In genomic region chr11:18944209-18944608, GRCm38 (mm10) we compare ENCODE assay signal across 22 mouse cellular contexts.
DNase-seq lines count a peak whose midpoint lies in the region; ATAC-seq and TF ChIP-seq lines count a peak whose summit lies in the region.
"Had no signal": no experiment of that assay in that cellular context is flagged by ENCODE, and none has a peak within 500 bp of the region (broad histone marks: within the 10 kb centered on the region; RNA-seq: fewer than 3 reads in every experiment).

No protein-coding gene starts in this region.

- no peaks in the 10 kb centered on the region for H3K27me3 ChIP-seq in hindbrain, embryonic 13.5 days
- H3K27me3 ChIP-seq in hindbrain, postnatal 0 days (ENCODE audit: insufficient read depth, low read length), result no peaks in the 10 kb centered on the region
- H3K27me3 ChIP-seq in midbrain, embryonic 14.5 days (ENCODE audit: control insufficient read depth, insufficient read depth, low read length), result no peaks in the 10 kb centered on the region
- no peaks in the 10 kb centered on the region for H3K27me3 ChIP-seq in midbrain, embryonic 11.5 days (ENCODE audit: control insufficient read depth, insufficient read depth, low read length)
- no peaks in the 10 kb centered on the region for H3K27me3 ChIP-seq in hindbrain, embryonic 15.5 days
- H3K27me3 ChIP-seq: megakaryocyte, embryonic 14.5 days had no signal

- H3K9me3 ChIP-seq in hindbrain, embryonic 13.5 days, result no peaks in the 10 kb centered on the region
- no peaks in the 10 kb centered on the region for H3K9me3 ChIP-seq in hindbrain, postnatal 0 days (ENCODE audit: low read length)
- no peaks in the 10 kb centered on the region for H3K9me3 ChIP-seq in midbrain, embryonic 14.5 days (ENCODE audit: control insufficient read depth, low read length)
- no peaks in the 10 kb centered on the region for H3K9me3 ChIP-seq in midbrain, embryonic 11.5 days (ENCODE audit: control insufficient read depth, low read length)
- no peaks in the 10 kb centered on the region for H3K9me3 ChIP-seq in hindbrain, embryonic 15.5 days
- H3K9me3 ChIP-seq: forebrain, embryonic 13.5 days; megakaryocyte, embryonic 14.5 days had no signal

- no peak for ATAC-seq in hindbrain, embryonic 13.5 days (ENCODE audit: low FRiP score)
- ATAC-seq in hindbrain, postnatal 0 days, result no peak
- no peak for ATAC-seq in midbrain, embryonic 14.5 days (ENCODE audit: low FRiP score, low TSS enrichment)
- ATAC-seq in midbrain, embryonic 11.5 days (ENCODE audit: low FRiP score), result no peak
- no peak for ATAC-seq in hindbrain, embryonic 15.5 days (ENCODE audit: low FRiP score, low read depth)
- ATAC-seq: forebrain, embryonic 13.5 days; inflammation-experienced regulatory T-cells, adult 6 months; liver, postnatal 0 days had no signal

- H3K36me3 ChIP-seq in hindbrain, embryonic 13.5 days, result peaks cover 7% of the 10 kb centered on the region; the same call in 1 of the 2 replicates
- H3K36me3 ChIP-seq in hindbrain, postnatal 0 days (ENCODE audit: insufficient read depth, low read length), result no peaks in the 10 kb centered on the region
- no peaks in the 10 kb centered on the region for H3K36me3 ChIP-seq in midbrain, embryonic 14.5 days (ENCODE audit: control insufficient read depth, insufficient read depth, low read length)
- H3K36me3 ChIP-seq in midbrain, embryonic 11.5 days (ENCODE audit: control insufficient read depth, insufficient read depth, low read length), result no peaks in the 10 kb centered on the region
- no peaks in the 10 kb centered on the region for H3K36me3 ChIP-seq in hindbrain, embryonic 15.5 days

- H3K9ac ChIP-seq in hindbrain, embryonic 13.5 days, result no peak overlapping the region
- no peak overlapping the region for H3K9ac ChIP-seq in hindbrain, postnatal 0 days (replicated peaks; ENCODE audit: low read length)
- no peak overlapping the region for H3K9ac ChIP-seq in midbrain, embryonic 14.5 days (replicated peaks; ENCODE audit: low read length)
- H3K9ac ChIP-seq in midbrain, embryonic 11.5 days (ENCODE audit: low read length), result no peak overlapping the region
- no peak overlapping the region for H3K9ac ChIP-seq in hindbrain, embryonic 15.5 days
- H3K9ac ChIP-seq: forebrain, embryonic 13.5 days; liver, postnatal 0 days had no signal

- no peak overlapping the region for H3K4me2 ChIP-seq in hindbrain, embryonic 13.5 days
- no peak overlapping the region for H3K4me2 ChIP-seq in hindbrain, postnatal 0 days (ENCODE audit: low read depth, low read length)
- 0 out of 2 replicates have a peak overlapping the region, but pooled peaks have one; percentile 3 for H3K4me2 ChIP-seq in midbrain, embryonic 14.5 days (ENCODE audit: low read length)
- no peak overlapping the region for H3K4me2 ChIP-seq in midbrain, embryonic 11.5 days
- no peak overlapping the region for H3K4me2 ChIP-seq in hindbrain, embryonic 15.5 days
- H3K4me2 ChIP-seq: forebrain, embryonic 13.5 days had no signal

- H3K4me3 ChIP-seq in hindbrain, embryonic 13.5 days, result no peak overlapping the region
- no peak overlapping the region for H3K4me3 ChIP-seq in hindbrain, postnatal 0 days (ENCODE audit: low read length)
- H3K4me3 ChIP-seq in midbrain, embryonic 14.5 days (replicated peaks; ENCODE audit: low read depth, low read length), result no peak overlapping the region
- no peak overlapping the region for H3K4me3 ChIP-seq in midbrain, embryonic 11.5 days (ENCODE audit: low read depth, low read length)
- H3K4me3 ChIP-seq in hindbrain, embryonic 15.5 days, result no peak overlapping the region
- H3K4me3 ChIP-seq: erythroblast, embryonic 14.5 days; forebrain, embryonic 13.5 days; heart, adult 2 months; megakaryocyte, embryonic 14.5 days had no signal

- no peak for DNase-seq in hindbrain, postnatal 0 days (ENCODE audit: low spot score)
- no peak for DNase-seq in midbrain, embryonic 14.5 days
- DNase-seq in midbrain, embryonic 11.5 days (ENCODE audit: low spot score, missing footprints), result no peak
- DNase-seq in retina, embryonic 14.5 days (ENCODE audit: low spot score), result peak; percentile 57
- DNase-seq in adrenal gland, adult 8-10 months, result no peak
- no peak for DNase-seq in Muller cell, postnatal 12 days (ENCODE audit: inconsistent ontology term)
- DNase-seq: adrenal gland, adult 2 months; cerebellum, adult 9-10 months; gastrocnemius, postnatal 14 days; heart, adult 2 months; heart, postnatal 10 days; kidney, adult 9 months; kidney, postnatal 36 days; liver, postnatal 0 days; lung, postnatal 14 days; right cerebral cortex, adult 18-20 months had no signal

- no peak for TF ChIP-seq CTCF in hindbrain, postnatal 0 days (IDR thresholded peaks at IDR 0.05; ENCODE audit: low read depth)

- peaks cover 69% of the 10 kb centered on the region for H3K4me1 ChIP-seq in hindbrain, embryonic 13.5 days (replicated peaks)
- peaks cover 7% of the 10 kb centered on the region; the same call in 1 of the 2 replicates for H3K4me1 ChIP-seq in hindbrain, postnatal 0 days (ENCODE audit: insufficient read depth, low read length)
- peaks cover 22% of the 10 kb centered on the region for H3K4me1 ChIP-seq in midbrain, embryonic 14.5 days (ENCODE audit: control insufficient read depth, insufficient read depth, low read length)
- H3K4me1 ChIP-seq in midbrain, embryonic 11.5 days (ENCODE audit: control insufficient read depth, insufficient read depth, low read length), result peaks cover 17% of the 10 kb centered on the region; the same call in 1 of the 2 replicates
- H3K4me1 ChIP-seq in hindbrain, embryonic 15.5 days (replicated peaks), result peaks cover 60% of the 10 kb centered on the region

- H3K27ac ChIP-seq in hindbrain, embryonic 13.5 days, result peak overlapping the region; percentile 76; the same call in 1 of the 2 replicates
- no peak overlapping the region for H3K27ac ChIP-seq in hindbrain, postnatal 0 days
- peak overlapping the region; percentile 39 for H3K27ac ChIP-seq in midbrain, embryonic 14.5 days (replicated peaks; ENCODE audit: low read depth, low read length)
- no peak overlapping the region for H3K27ac ChIP-seq in midbrain, embryonic 11.5 days (ENCODE audit: low read depth, low read length)
- peak overlapping the region; percentile 26 for H3K27ac ChIP-seq in hindbrain, embryonic 15.5 days (replicated peaks)
- H3K27ac ChIP-seq: forebrain, embryonic 13.5 days; heart, adult 2 months had no signal

- WGBS in hindbrain, embryonic 13.5 days, result 63% methylated on average over 7 of the region's 7 CpGs
- 53% methylated on average over 7 of the region's 7 CpGs for WGBS in hindbrain, postnatal 0 days
- WGBS in midbrain, embryonic 14.5 days, result 74% methylated on average over 7 of the region's 7 CpGs
- WGBS in midbrain, embryonic 11.5 days, result 63% methylated on average over 7 of the region's 7 CpGs
- 42% methylated on average over 7 of the region's 7 CpGs for WGBS in hindbrain, embryonic 15.5 days

Comparison
In these comparisons a context has a peak if more than half of its experiments do, and no peak if none do; other contexts are left out.
1. H3K27ac ChIP-seq: peak in hindbrain, embryonic 13.5 days (single experiment), midbrain, embryonic 14.5 days (single experiment) and hindbrain, embryonic 15.5 days (single experiment); none in hindbrain, postnatal 0 days (single experiment) and midbrain, embryonic 11.5 days (single experiment).